Mouse (Mus musculus): ENCODE results near the gene Adam8.

- no peak for TF ChIP-seq POLR2A (IDR thresholded peaks at IDR 0.05; ENCODE audit: borderline replicate concordance, low read depth, low read length)
- peak; percentile 45 for TF ChIP-seq CTCF (IDR thresholded peaks at IDR 0.05; ENCODE audit: low read depth, low read length)
Observed at GRCm38 (mm10) chr7:139930732-139931131, 61.6 kb downstream of the Adam8 start.

Measured in bone marrow macrophage, adult 2 months (primary cell).